Mouse (Mus musculus) G1E (cell line): Measurements from ENCODE around the gene Gm45062.

Experiments used
- CTCF ChIP-seq: IDR thresholded peaks from 2 replicates; pipeline ENCODE4 v1.5.1; 2012; ENCODE audit warnings: low read depth, low read length, inconsistent platforms, mixed read lengths
- GATA1 ChIP-seq: IDR thresholded peaks from 2 replicates; pipeline ENCODE4 v1.6.1; 2012; ENCODE audit warnings: borderline replicate concordance, low read length, inconsistent platforms, mixed read lengths
- POLR2AphosphoS5 ChIP-seq: IDR thresholded peaks from 2 replicates; pipeline ENCODE4 v1.6.1; 2012; ENCODE audit warnings: low read depth, low read length, inconsistent platforms; ENCODE audit not compliant: insufficient replicate concordance

DNA sequence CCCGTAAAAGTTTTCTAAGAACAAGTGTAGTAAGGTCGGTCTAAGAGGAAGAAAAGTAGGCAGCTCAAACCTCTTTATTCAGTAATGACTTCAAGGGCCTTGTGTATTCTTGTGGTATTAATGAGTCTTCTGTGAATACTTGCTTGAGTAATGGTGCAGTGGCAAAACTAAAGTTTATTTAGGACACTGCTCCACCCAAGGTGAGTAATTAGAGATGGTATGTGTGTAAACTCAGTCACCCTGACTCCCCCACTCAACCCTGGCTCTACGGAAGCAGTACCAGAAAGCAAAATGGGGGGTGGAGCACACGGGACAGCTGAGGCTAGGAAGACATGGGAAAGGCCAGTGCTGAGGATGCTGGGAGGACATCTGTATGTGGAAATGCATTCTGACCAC lies 236.6 kb downstream of the Gm45062 start:
- TF ChIP-seq CTCF (no peak), POLR2AphosphoS5 (no peak), GATA1 (no peak)
